Mouse (Mus musculus) cerebellum, postnatal 14 days (tissue): Measurements from ENCODE around the gene Nfix.

Source experiments
- DNase-seq, 2 experiments: peaks; one replicate each; pipeline ENCODE4 v3.0.0; 2021; ENCODE audit warnings: mixed read lengths in 2 of 2

The Nfix gene

DNA sequence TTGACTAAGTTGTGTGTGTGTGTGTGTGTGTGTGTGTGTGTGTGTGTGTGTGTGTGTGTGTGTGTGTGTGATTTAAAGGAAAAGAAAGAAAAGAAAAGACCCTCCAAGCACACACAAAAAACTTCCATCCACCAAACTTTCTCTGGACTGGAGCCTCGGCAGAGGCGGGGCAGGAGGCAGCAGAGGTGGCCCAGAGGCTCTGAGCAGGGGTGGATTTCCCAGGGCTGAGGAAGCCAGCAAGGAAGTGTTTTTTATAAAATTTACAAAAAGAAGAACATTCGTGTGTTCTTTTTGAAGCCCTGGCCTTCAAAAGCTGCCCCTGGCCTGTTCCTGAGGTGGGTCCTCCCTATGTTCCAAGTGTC, 87.4 kb downstream of the Nfix start:
- no peak for DNase-seq

GRCm38 (mm10) chr8:84711933-84712758, 88.0 kb downstream of the Nfix start:
- DNase-seq: peak; percentile 52 to 68

DNA sequence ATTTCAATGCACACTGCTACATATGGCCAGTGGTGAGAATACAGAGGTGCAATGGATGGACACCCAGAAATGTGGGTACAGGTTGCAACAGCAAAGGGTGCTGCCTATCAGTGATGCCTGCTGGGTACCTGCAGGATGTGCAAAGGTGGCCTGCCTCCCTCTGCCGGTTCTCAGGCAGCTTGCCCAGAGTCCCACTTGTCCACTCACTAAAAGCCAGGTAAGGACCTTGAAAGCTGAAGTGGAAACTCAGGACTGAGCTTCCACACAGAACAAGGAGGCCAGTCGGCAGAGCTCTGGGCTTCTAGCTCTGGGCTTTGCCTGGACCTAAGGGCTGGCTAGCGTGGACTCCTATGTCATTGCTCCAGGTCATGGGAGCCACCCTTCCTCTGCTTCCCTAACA, 88.8 kb downstream of the Nfix start:
- DNase-seq: no peak

- DNase-seq: no peak
Observed at GRCm38 (mm10) chr8:84709931-84710330, 90.2 kb downstream of the Nfix start.

GRCm38 (mm10) chr8:84708774-84709475, 91.2 kb downstream of the Nfix start:
- peak; percentile 92 to 95 for DNase-seq

DNA sequence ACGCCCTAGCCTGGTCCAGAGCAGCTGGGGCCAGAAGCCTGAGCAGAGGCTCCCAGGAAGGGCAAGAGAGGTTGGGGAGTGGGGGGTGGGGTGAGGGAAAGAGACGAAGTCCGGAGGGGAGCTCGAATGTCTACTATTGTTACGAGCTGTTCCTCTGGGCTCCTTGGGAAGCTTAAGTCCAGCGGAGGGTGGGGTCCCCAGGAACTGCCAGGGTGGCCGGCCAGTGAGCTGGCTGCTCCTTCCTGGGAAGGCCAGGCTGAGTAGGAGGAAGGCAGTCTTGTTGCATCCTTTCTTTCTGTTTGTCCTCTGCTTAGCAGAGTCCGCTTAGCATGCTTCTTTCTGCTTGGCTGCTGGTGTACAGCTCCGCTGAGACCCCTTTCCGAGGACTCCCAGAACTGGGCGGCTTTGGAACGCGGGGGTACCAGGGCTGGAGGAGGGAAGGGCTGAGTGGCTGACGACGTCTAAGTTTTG, 92.0 kb downstream of the Nfix start:
- peak in 1 of 2 experiments; percentile 29 for DNase-seq

DNA sequence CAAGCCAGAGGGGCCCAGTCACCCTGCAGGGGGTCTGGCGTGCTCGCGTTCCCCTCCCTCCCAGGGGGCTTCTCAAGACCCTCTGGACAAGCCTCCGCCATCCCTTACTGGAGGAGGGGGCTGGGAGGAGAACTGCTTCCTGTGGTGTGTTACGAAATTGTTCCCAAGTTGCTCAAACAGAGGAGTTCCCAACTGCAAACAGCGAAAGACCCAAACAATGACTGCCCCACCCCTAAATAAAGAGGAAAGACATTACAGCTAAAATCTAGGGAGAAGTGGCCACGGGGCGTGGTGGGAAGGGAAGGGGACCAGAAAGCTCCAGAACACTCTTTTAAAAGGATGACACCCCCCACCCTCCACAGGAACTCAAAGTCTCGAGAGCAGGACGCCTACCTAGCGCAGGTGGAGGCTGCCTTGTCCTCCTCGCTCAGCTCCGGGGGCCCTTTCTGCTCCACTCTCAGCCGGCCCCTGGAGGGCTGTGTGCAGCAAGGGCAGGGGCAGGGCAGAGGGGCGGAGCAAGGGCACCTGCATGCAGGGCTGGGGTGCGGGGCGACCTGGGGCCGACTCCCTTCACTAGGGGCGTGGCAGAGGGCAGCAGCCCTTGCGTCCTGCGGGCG, 92.8 kb downstream of the Nfix start:
- peak; percentile 33 to 39 for DNase-seq

DNA sequence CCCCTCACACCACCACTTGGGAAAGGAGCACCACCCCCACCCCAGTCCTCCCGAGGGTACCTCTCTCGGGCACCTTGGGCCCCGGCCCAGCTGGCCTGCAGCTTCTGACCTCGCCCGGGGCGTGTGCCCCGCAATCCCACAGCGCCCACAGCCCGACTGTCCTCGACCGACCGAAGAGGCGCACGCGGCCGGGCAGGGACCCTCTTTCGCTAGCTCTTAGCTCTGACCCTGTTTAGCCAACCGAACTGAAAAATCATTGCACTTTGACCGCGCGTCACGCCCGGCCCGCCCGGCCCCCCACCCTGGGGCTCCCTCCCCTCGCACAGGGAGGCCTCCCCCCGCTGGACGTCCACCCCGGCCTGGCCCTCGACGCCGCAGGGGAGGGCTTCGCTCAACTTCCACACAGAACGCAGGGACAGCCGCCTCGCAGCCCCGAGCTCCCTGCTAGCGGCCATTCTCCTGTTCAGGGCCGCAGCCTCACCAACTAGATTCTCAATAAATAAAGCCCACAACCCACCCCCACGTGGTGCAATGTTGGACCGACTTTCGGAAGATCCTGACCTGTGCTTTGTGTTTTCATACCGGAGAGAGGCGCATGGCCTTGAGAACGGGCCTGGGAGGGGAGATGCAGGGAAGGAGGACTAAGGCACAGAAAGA, 93.4 kb downstream of the Nfix start:
- DNase-seq: peak; percentile 33 to 50

DNA sequence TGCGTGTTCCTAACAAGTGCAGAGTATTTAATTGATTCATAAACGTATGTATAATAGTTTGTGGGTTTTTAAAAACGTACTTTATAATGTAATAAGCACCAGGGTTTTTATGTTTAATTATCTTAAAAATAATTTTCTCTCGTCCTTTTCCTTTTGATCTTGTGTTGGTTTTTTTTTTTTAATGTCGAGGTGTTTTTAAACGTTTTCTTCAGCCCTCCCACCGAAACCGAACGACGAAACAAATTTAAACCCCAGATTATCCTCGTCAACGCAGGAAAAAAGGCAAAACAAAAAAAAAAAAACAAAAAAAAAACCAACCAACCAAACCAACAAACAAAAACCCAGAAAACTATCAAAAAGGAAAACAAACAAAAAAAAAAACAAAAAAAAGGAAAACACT, 94.2 kb downstream of the Nfix start:
- DNase-seq: no peak

GRCm38 (mm10) chr8:84704867-84705831, 95.0 kb downstream of the Nfix start:
- peak; percentile 46 to 62 for DNase-seq

GRCm38 (mm10) chr8:84704356-84704755, 95.8 kb downstream of the Nfix start:
- DNase-seq: peak; percentile 81 to 91

- DNase-seq: peak; percentile 26 to 31
Observed at GRCm38 (mm10) chr8:84703466-84704249, 96.5 kb downstream of the Nfix start.

DNA sequence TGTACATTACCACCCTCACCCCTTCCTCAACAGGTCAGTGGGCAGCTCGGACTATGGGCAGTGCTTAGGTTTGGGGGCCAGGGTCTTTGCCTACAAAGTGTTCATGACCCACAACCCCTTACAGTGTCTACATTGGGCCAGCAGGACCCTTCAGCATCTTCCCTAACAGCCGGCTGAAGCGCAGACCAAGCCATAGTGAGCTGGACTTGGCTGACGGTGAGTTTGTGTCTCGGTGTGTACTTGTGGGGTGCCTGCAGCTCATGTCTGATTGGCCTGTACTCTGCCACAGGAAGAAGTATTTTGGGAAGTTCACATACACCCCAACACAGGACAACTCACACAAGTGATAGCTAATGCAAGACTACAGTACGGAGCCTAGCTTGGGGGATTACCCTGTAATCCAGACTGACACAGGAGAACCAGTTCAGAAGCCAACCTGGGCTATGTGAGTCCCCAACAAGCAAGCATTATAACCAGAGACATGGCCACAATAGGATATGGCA, 97.1 kb downstream of the Nfix start:
- DNase-seq: peak in 1 of 2 experiments; percentile 16

GRCm38 (mm10) chr8:84702561-84702960, 97.6 kb downstream of the Nfix start:
- peak in 1 of 2 experiments; percentile 11 for DNase-seq

GRCm38 (mm10) chr8:84700941-84701911, 98.9 kb downstream of the Nfix start, which contains the start of gene Lyl1:
TSS of gene Lyl1 (plus strand) at chr8:84701457.
- peak; percentile 21 to 37 for DNase-seq

- no peak for DNase-seq
Observed at GRCm38 (mm10) chr8:84700526-84700925, 99.6 kb downstream of the Nfix start.

DNA sequence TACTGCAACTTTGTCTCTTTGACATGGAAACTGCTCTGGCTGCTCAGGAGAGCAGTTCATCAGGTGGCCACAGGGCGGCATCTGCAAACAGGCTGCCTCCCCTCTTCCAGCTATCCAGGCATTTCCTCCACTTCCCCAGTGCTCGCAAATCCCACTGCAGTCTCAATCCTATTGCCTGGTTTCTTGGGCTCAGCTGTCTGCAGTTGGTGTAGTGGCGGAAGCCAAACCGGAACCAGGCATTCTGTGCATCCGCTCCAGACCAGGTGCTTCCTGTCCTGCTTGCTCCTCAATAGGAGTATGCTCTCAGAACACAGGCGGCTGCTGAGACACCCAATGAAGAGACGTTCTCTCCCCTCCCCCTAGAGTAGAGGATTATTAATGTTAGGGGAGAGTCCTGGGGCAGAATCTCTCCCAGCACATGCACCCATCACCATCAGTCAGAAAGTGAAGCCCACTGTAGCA, 100.3 kb downstream of the Nfix start:
- DNase-seq: peak; percentile 81 to 82

- peak; percentile 69 to 73 for DNase-seq
Observed at GRCm38 (mm10) chr8:84698929-84699401, 101.2 kb downstream of the Nfix start.

DNA sequence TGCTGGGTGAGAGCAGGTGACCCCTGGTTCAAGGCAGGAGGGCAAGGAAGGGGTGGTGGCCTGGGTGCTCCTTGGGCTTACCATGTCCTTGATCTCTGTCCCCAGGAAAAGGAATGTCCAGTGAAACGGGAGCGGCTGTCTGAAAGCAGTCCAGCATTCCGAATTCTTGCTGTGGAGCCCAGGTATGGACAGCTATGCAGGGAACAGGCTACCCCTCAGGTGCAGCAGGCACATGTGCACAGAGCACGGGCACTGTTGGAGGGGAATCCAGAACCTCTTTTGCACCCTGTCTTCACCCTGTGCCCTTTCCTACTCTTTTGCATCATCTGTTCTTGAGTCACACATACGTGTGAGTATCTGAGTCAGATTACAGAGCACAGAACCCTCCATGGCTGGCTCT, 101.9 kb downstream of the Nfix start:
- DNase-seq: peak in 1 of 2 experiments; percentile 14
